Mouse (Mus musculus) activated CD4-positive, CD25-positive, alpha-beta regulatory T cell, adult 9 weeks (primary cell): ENCODE measurements around the gene 4933421I07Rik. TPM values are rescaled to one million over a fixed set of nuclear protein-coding genes. Genes with fewer than 3 reads are reported as not detected.

ENCODE experiments used
- polyA plus RNA-seq: library from polyadenylated mRNA; unstranded; fragments of 100-300 nt; shearing (Covaris generic); gene quantifications from one replicate; pipeline ENCODE4 v1.2.1, GENCODE M21; 2017

4933421I07Rik gene
- not detected for polyA plus RNA-seq

DNA sequence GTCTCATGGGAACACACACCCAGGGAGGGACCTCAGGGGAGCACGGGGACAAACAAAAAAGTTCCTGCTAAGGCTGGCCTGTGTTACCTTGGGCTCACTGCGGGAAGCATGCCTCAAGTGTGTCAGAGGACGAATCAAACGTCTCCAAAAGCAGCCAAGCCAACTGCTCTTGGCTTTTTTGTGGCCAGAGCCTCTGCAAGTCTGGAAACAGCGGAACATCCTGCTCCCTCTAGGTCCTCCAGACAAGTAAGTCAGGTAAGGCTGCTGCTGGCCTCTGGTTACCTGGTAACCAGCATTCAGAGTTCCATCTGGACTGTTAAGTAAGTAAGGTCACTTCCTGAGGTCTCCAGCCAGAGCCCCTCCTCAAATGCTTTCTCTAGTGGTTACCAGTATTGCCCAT lies at the start of gene 4933421I07Rik:
4933421I07Rik (minus strand) TSS at position 271 of the 400 bp plus-strand sequence.

Other genes with a start within 250 kb of the 4933421I07Rik start
- gene Vmn2r61, start 188.1 kb downstream of the 4933421I07Rik start, polyA plus RNA-seq, result not detected
- 32.4 TPM for gene Zfp141, start 57.6 kb upstream of the 4933421I07Rik start, polyA plus RNA-seq
- not detected for gene Gm21028, start 130.5 kb upstream of the 4933421I07Rik start, polyA plus RNA-seq
- gene Zfp977, start 144.4 kb upstream of the 4933421I07Rik start, polyA plus RNA-seq, result not detected
- gene Zfp976, start 194.5 kb upstream of the 4933421I07Rik start, polyA plus RNA-seq, result 2.2 TPM
- 4.4 TPM for gene Zfp975, start 244.6 kb upstream of the 4933421I07Rik start, polyA plus RNA-seq